Mouse (Mus musculus): ENCODE data around the gene Extl1.

DNA sequence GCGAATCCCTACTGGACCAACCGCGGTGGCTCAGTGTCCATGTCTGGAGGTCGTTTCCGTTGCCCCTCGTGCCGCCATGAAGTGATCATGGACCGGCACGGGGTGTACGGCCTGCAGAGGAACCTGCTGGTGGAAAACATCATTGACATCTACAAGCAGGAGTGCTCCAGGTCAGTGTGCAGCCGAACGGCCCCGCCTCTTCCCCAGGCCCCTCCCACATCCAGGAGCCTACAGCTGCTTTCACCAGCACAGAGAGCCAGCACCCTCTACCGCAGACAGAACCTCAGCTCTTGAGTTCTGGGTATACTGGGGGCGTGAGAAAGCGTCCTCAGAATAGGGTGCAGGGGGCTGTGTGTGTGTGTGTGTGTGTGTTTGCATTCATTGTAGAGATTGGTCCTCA lies 67.3 kb downstream of the Extl1 start:
- TF ChIP-seq POLR2A (IDR thresholded peaks at IDR 0.05; ENCODE audit: insufficient read length, low read depth) (no peak), POLR2AphosphoS2 (IDR thresholded peaks at IDR 0.05; ENCODE audit: insufficient read length, low read depth) (no peak), MAX (IDR thresholded peaks at IDR 0.05; ENCODE audit: low read depth) (no peak), MYOG (IDR thresholded peaks at IDR 0.05; ENCODE audit: control insufficient read depth in 1 of 3, insufficient read depth in 1 of 3, insufficient read length in 2 of 3, low read depth in 2 of 3) (no peak), TCF12 (IDR thresholded peaks at IDR 0.05; ENCODE audit: insufficient read depth, poor library complexity, severe bottlenecking) (no peak), E2F4 (IDR thresholded peaks at IDR 0.05; ENCODE audit: insufficient read depth) (no peak), USF1 (IDR thresholded peaks at IDR 0.05; ENCODE audit: low read depth) (no peak), CEBPB (IDR thresholded peaks at IDR 0.05; ENCODE audit: insufficient read depth, poor library complexity, severe bottlenecking) (no peak), MYOD1 (IDR thresholded peaks at IDR 0.05; ENCODE audit: control insufficient read depth in 1 of 3, insufficient read length in 2 of 3, low read depth in 2 of 3) (no peak), REST (IDR thresholded peaks at IDR 0.05; ENCODE audit: insufficient read depth, insufficient read length) (no peak), TCF3 (IDR thresholded peaks at IDR 0.05; ENCODE audit: insufficient read length, low read depth) (no peak), SRF (IDR thresholded peaks at IDR 0.05; ENCODE audit: control insufficient read depth, insufficient read length, low read depth) (no peak)

Measured in myocyte (in vitro differentiated cells).